Mouse (Mus musculus): ENCODE results near the gene Sdccag8. TPM values are rescaled to one million over a fixed set of nuclear protein-coding genes. Genes with fewer than 3 reads are reported as not detected.

Gene Sdccag8
- polyA plus RNA-seq, 1 experiment from 2014 or later: 25.4 TPM

- Histone ChIP-seq H3K9me3 (no peaks in the 10 kb centered on the region), H3K27ac (replicated peaks) (no peak overlapping the region), H3K4me3 (no peak overlapping the region), H3K4me2 (no peak overlapping the region), H3K27me3 (no peaks in the 10 kb centered on the region), H3K4me1 (replicated peaks) (peaks cover 6% of the 10 kb centered on the region), H3K36me3 (peaks cover 4% of the 10 kb centered on the region), H3K9ac (no peak overlapping the region)
- WGBS: 91% methylated on average over 1 of the region's 1 CpGs
- no peak for ATAC-seq (ENCODE audit: low read depth)
Measured at GRCm38 (mm10) chr1:177031196-177031595, 216.7 kb downstream of the Sdccag8 start.

GRCm38 (mm10) chr1:177032233-177032632 lies 217.8 kb downstream of the Sdccag8 start:
- Histone ChIP-seq H3K4me1 (replicated peaks) (peaks cover 6% of the 10 kb centered on the region), H3K36me3 (peaks cover 4% of the 10 kb centered on the region), H3K27me3 (no peaks in the 10 kb centered on the region), H3K4me3 (no peak overlapping the region), H3K27ac (replicated peaks) (no peak overlapping the region), H3K9ac (no peak overlapping the region), H3K4me2 (no peak overlapping the region), H3K9me3 (no peaks in the 10 kb centered on the region)
- ATAC-seq (ENCODE audit: low read depth): no peak
- WGBS: 16% methylated on average over 1 of the region's 1 CpGs

GRCm38 (mm10) chr1:177035460-177035859 lies 221.0 kb downstream of the Sdccag8 start:
- Histone ChIP-seq H3K9me3 (no peaks in the 10 kb centered on the region), H3K36me3 (peaks cover 4% of the 10 kb centered on the region), H3K9ac (no peak overlapping the region), H3K4me3 (no peak overlapping the region), H3K27me3 (no peaks in the 10 kb centered on the region), H3K27ac (replicated peaks) (no peak overlapping the region), H3K4me2 (no peak overlapping the region), H3K4me1 (replicated peaks) (peaks cover 4% of the 10 kb centered on the region)
- no peak for ATAC-seq (ENCODE audit: low read depth)
- WGBS: 77% methylated on average over 2 of the region's 2 CpGs

GRCm38 (mm10) chr1:177038383-177038782 lies 223.9 kb downstream of the Sdccag8 start:
- Histone ChIP-seq H3K4me1 (replicated peaks) (no peaks in the 10 kb centered on the region), H3K27me3 (no peaks in the 10 kb centered on the region), H3K36me3 (no peaks in the 10 kb centered on the region), H3K27ac (replicated peaks) (no peak overlapping the region), H3K4me2 (no peak overlapping the region), H3K9me3 (no peaks in the 10 kb centered on the region), H3K4me3 (no peak overlapping the region), H3K9ac (no peak overlapping the region)
- WGBS: 44% methylated on average over 2 of the region's 2 CpGs
- ATAC-seq (ENCODE audit: low read depth): no peak

GRCm38 (mm10) chr1:177039093-177039674 lies 224.7 kb downstream of the Sdccag8 start:
- no peak overlapping the region for H3K9ac ChIP-seq
- no peaks in the 10 kb centered on the region for H3K4me1 ChIP-seq (replicated peaks)
- no peak overlapping the region for H3K4me2 ChIP-seq
- WGBS: 69% methylated on average over 6 of the region's 6 CpGs
- no peak overlapping the region for H3K4me3 ChIP-seq
- H3K27me3 ChIP-seq: no peaks in the 10 kb centered on the region
- H3K36me3 ChIP-seq: no peaks in the 10 kb centered on the region
- H3K27ac ChIP-seq (replicated peaks): no peak overlapping the region
- H3K9me3 ChIP-seq: no peaks in the 10 kb centered on the region
- ATAC-seq (ENCODE audit: low read depth): no peak

GRCm38 (mm10) chr1:177040058-177040457 lies 225.6 kb downstream of the Sdccag8 start:
- 26% methylated on average over 4 of the region's 4 CpGs for WGBS
- no peak overlapping the region for H3K4me3 ChIP-seq
- no peaks in the 10 kb centered on the region for H3K9me3 ChIP-seq
- H3K4me2 ChIP-seq: no peak overlapping the region
- no peak overlapping the region for H3K27ac ChIP-seq (replicated peaks)
- H3K9ac ChIP-seq: no peak overlapping the region
- H3K4me1 ChIP-seq (replicated peaks): no peaks in the 10 kb centered on the region
- no peak for ATAC-seq (ENCODE audit: low read depth)
- no peaks in the 10 kb centered on the region for H3K27me3 ChIP-seq
- H3K36me3 ChIP-seq: no peaks in the 10 kb centered on the region

- no peak for ATAC-seq (ENCODE audit: low read depth)
- Histone ChIP-seq H3K36me3 (no peaks in the 10 kb centered on the region), H3K4me2 (no peak overlapping the region), H3K4me3 (no peak overlapping the region), H3K27me3 (no peaks in the 10 kb centered on the region), H3K9ac (no peak overlapping the region), H3K27ac (replicated peaks) (no peak overlapping the region), H3K4me1 (replicated peaks) (no peaks in the 10 kb centered on the region), H3K9me3 (no peaks in the 10 kb centered on the region)
Measured at GRCm38 (mm10) chr1:177045885-177046284, 231.4 kb downstream of the Sdccag8 start.

- WGBS: 90% methylated on average over 2 of the region's 2 CpGs
- no peak overlapping the region for H3K4me3 ChIP-seq
- H3K36me3 ChIP-seq: no peaks in the 10 kb centered on the region
- no peaks in the 10 kb centered on the region for H3K9me3 ChIP-seq
- H3K9ac ChIP-seq: no peak overlapping the region
- no peaks in the 10 kb centered on the region; the same call in 1 of the 2 replicates for H3K4me1 ChIP-seq (replicated peaks)
- no peak overlapping the region for H3K4me2 ChIP-seq
- no peak overlapping the region for H3K27ac ChIP-seq (replicated peaks)
- no peak for ATAC-seq (ENCODE audit: low read depth)
- H3K27me3 ChIP-seq: no peaks in the 10 kb centered on the region
Measured at GRCm38 (mm10) chr1:177046963-177047362, 232.5 kb downstream of the Sdccag8 start.

- WGBS: 95% methylated on average over 2 of the region's 2 CpGs
Measured at GRCm38 (mm10) chr1:177048773-177049172, 234.3 kb downstream of the Sdccag8 start.

GRCm38 (mm10) chr1:177051366-177051963 lies 237.0 kb downstream of the Sdccag8 start:
- Histone ChIP-seq H3K27me3 (no peaks in the 10 kb centered on the region), H3K4me2 (no peak overlapping the region)
- WGBS: 75% methylated on average over 11 of the region's 11 CpGs

More at GRCm38 (mm10) chr1:177048773-177049172, 234.3 kb downstream of the Sdccag8 start:
- Histone ChIP-seq H3K4me1 (replicated peaks) (no peaks in the 10 kb centered on the region; the same call in 1 of the 2 replicates), H3K4me3 (no peak overlapping the region), H3K4me2 (no peak overlapping the region), H3K27me3 (no peaks in the 10 kb centered on the region), H3K9ac (no peak overlapping the region), H3K36me3 (no peaks in the 10 kb centered on the region), H3K9me3 (no peaks in the 10 kb centered on the region), H3K27ac (replicated peaks) (no peak overlapping the region)
- ATAC-seq (ENCODE audit: low read depth): no peak

GRCm38 (mm10) chr1:177054891-177055290 lies 240.4 kb downstream of the Sdccag8 start:
- Histone ChIP-seq H3K4me2 (no peak overlapping the region), H3K27me3 (no peaks in the 10 kb centered on the region), H3K4me1 (replicated peaks) (no peaks in the 10 kb centered on the region; the same call in 1 of the 2 replicates), H3K27ac (replicated peaks) (no peak overlapping the region), H3K9ac (no peak overlapping the region), H3K9me3 (no peaks in the 10 kb centered on the region), H3K4me3 (no peak overlapping the region), H3K36me3 (no peaks in the 10 kb centered on the region)
- ATAC-seq (ENCODE audit: low read depth): no peak
- WGBS: 52% methylated on average over 2 of the region's 2 CpGs

More at GRCm38 (mm10) chr1:177051366-177051963, 237.0 kb downstream of the Sdccag8 start:
- ATAC-seq (ENCODE audit: low read depth): no peak
- H3K9me3 ChIP-seq: no peaks in the 10 kb centered on the region
- H3K9ac ChIP-seq: no peak overlapping the region
- no peaks in the 10 kb centered on the region for H3K36me3 ChIP-seq
- H3K4me1 ChIP-seq (replicated peaks): no peaks in the 10 kb centered on the region; the same call in 1 of the 2 replicates
- H3K4me3 ChIP-seq: no peak overlapping the region
- no peak overlapping the region for H3K27ac ChIP-seq (replicated peaks)

- 86% methylated on average over 2 of the region's 2 CpGs for WGBS
- Histone ChIP-seq H3K4me2 (no peak overlapping the region), H3K36me3 (peaks cover 5% of the 10 kb centered on the region; the same call in 1 of the 2 replicates), H3K9me3 (no peaks in the 10 kb centered on the region), H3K27ac (replicated peaks) (no peak overlapping the region), H3K9ac (no peak overlapping the region), H3K27me3 (no peaks in the 10 kb centered on the region), H3K4me1 (replicated peaks) (no peaks in the 10 kb centered on the region), H3K4me3 (no peak overlapping the region)
- no peak for ATAC-seq (ENCODE audit: low read depth)
Measured at GRCm38 (mm10) chr1:177061761-177062160, 247.3 kb downstream of the Sdccag8 start.

- no peak overlapping the region for H3K9ac ChIP-seq
- peaks cover 4% of the 10 kb centered on the region; the same call in 1 of the 2 replicates for H3K4me1 ChIP-seq (replicated peaks)
- no peak overlapping the region for H3K4me3 ChIP-seq
- no peaks in the 10 kb centered on the region for H3K27me3 ChIP-seq
- H3K4me2 ChIP-seq: no peak overlapping the region
- H3K9me3 ChIP-seq: no peaks in the 10 kb centered on the region
- H3K27ac ChIP-seq (replicated peaks): no peak overlapping the region
- ATAC-seq (ENCODE audit: low read depth): no peak
- peaks cover 5% of the 10 kb centered on the region; the same call in 1 of the 2 replicates for H3K36me3 ChIP-seq
Measured at GRCm38 (mm10) chr1:177065732-177066131, 251.3 kb downstream of the Sdccag8 start.

Data from neural tube, embryonic 13.5 days (tissue).